Mouse (Mus musculus): ENCODE measurements around the gene Fam136a. TPM values are rescaled to one million over a fixed set of nuclear protein-coding genes. Genes with fewer than 3 reads are reported as not detected.

The Fam136a gene
- 18.2 to 27.1 TPM (median 21.3 TPM) in 4 replicates for total RNA-seq (2023; ENCODE audit: inconsistent age)

GRCm38 (mm10) chr6:86365371-86366124, at the start of gene Fam136a:
Gene Fam136a (plus strand): TSS chr6:86365646.

GRCm38 (mm10) chr6:86370764-86371339, 5.4 kb downstream of the Fam136a start, which contains the start of gene Snrpg:
Gene Snrpg (plus strand): TSS chr6:86371304.

GRCm38 (mm10) chr6:86396581-86397256, 31.3 kb downstream of the Fam136a start, which contains the start of gene Pcyox1:
Gene Pcyox1 (minus strand): TSS chr6:86397154.

GRCm38 (mm10) chr6:86404100-86404861, 38.8 kb downstream of the Fam136a start, which contains the start of gene Tia1:
Gene Tia1 (plus strand): TSS chr6:86404219.

Other genes with a start within 250 kb of the Fam136a start
- 0.74 to 1.8 TPM (median 1.3 TPM) in 4 replicates for gene Tgfa, start 170.4 kb upstream of the Fam136a start, total RNA-seq (2023; ENCODE audit: inconsistent age)
- gene Snrpg, start 5.7 kb downstream of the Fam136a start, total RNA-seq (2023; ENCODE audit: inconsistent age): 213 to 237 TPM (median 222 TPM) in 4 replicates
- gene Pcyox1, start 31.5 kb downstream of the Fam136a start, total RNA-seq (2023; ENCODE audit: inconsistent age): 10.5 to 14.2 TPM (median 11.1 TPM) in 4 replicates
- gene Tia1, start 38.6 kb downstream of the Fam136a start, total RNA-seq (2023; ENCODE audit: inconsistent age): 103 to 113 TPM (median 107 TPM) in 4 replicates
- 0.81 TPM in 1 of 4 replicates, not detected in the others for gene Gm44790, start 61.0 kb downstream of the Fam136a start, total RNA-seq (2023; ENCODE audit: inconsistent age)
- gene C87436, start 72.7 kb downstream of the Fam136a start, total RNA-seq (2023; ENCODE audit: inconsistent age): 55.8 to 62.1 TPM (median 57.9 TPM) in 4 replicates
- gene Pcbp1, start 160.7 kb downstream of the Fam136a start, total RNA-seq (2023; ENCODE audit: inconsistent age): 198 to 209 TPM (median 206 TPM) in 4 replicates